Mouse (Mus musculus) lung, embryonic 14.5 days (tissue): ENCODE results near the gene Col18a1. TPM values are rescaled to one million over a fixed set of nuclear protein-coding genes. Genes with fewer than 3 reads are reported as not detected.

Experiments
- ATAC-seq: fragments of 200-750 bp; cut with Nextera tagmentation; 2 replicates; pipeline ENCODE4 v1.8.0; 2017; ENCODE audit warnings: mild to moderate bottlenecking, moderate TSS enrichment, moderate library complexity; ENCODE audit not compliant: insufficient read depth
- DNase-seq: peaks from one replicate; pipeline ENCODE4 v3.0.0-alpha.2; 2015
- H3K27ac ChIP-seq: fragments of 300-500 bp; sonication (generic); 2 replicates; pipeline ENCODE4 v1.5.1; 2014; ENCODE audit warnings: low read depth, mild to moderate bottlenecking, moderate library complexity
- H3K27me3 ChIP-seq: fragments of 300-500 bp; sonication (generic); 2 replicates; pipeline ENCODE4 v1.6.1; 2014; ENCODE audit warnings: low read length, control low read depth; ENCODE audit not compliant: insufficient read depth
- H3K36me3 ChIP-seq: fragments of 300-500 bp; sonication (generic); 2 replicates; pipeline ENCODE4 v1.6.1; 2014; ENCODE audit warnings: control low read depth; ENCODE audit not compliant: insufficient read depth
- H3K4me1 ChIP-seq: fragments of 300-500 bp; sonication (generic); 2 replicates; pipeline ENCODE4 v1.6.1; 2014; ENCODE audit warnings: antibody characterized with exemption, control low read depth; ENCODE audit not compliant: insufficient read depth
- H3K4me2 ChIP-seq: fragments of 300-500 bp; sonication (generic); 2 replicates; pipeline ENCODE4 v1.6.1; 2014; ENCODE audit warnings: mild to moderate bottlenecking
- H3K4me3 ChIP-seq: fragments of 300-500 bp; sonication (generic); 2 replicates; pipeline ENCODE4 v1.5.1; 2014; ENCODE audit warnings: low read depth, low read length
- H3K9ac ChIP-seq: fragments of 300-500 bp; sonication (generic); 2 replicates; pipeline ENCODE4 v1.6.1; 2014
- H3K9me3 ChIP-seq: fragments of 300-500 bp; sonication (generic); 2 replicates; pipeline ENCODE4 v1.6.1; 2016; ENCODE audit warnings: low read depth, low read length, control low read depth
- CTCF ChIP-seq: IDR thresholded peaks from 2 replicates; pipeline ENCODE4 v1.5.1; 2016; ENCODE audit warnings: antibody characterized with exemption, low read depth
- WGBS: fragments of 180-500 bp; shearing (Covaris S2); extraction: QIAGEN DNeasy Blood & Tissue Kit; methylation state at CpG from one replicate; pipeline ENCODE4 v1.1.7; 2014; 5-methylcytosine and 5-hydroxymethylcytosine counted together
- polyA plus RNA-seq: library from polyadenylated mRNA; unstranded; fragments of >200 nt; fragmentation: Nextera tagmentation; extraction: Ambion mirVana; gene quantifications from 2 replicates; pipeline ENCODE4 v1.2.1, GENCODE M21; 2014

Col18a1 gene
- polyA plus RNA-seq, 1 experiment from 2014 or later, result 217 TPM

- H3K4me3 ChIP-seq, result peak overlapping the region; percentile 52
- no peaks in the 10 kb centered on the region for H3K9me3 ChIP-seq
- TF ChIP-seq CTCF, result no peak
- 66% methylated on average over 4 of the region's 4 CpGs for WGBS
- no peak overlapping the region for H3K9ac ChIP-seq
- DNase-seq (no peak), ATAC-seq (no peak)
- H3K36me3 ChIP-seq, result 0 out of 2 replicates have a peak, but pooled peaks cover 3% of the 10 kb centered on the region
- H3K4me1 ChIP-seq, result peaks cover 9% of the 10 kb centered on the region; the same call in 1 of the 2 replicates
- H3K4me2 ChIP-seq, result peak overlapping the region; percentile 68
- peaks cover 27% of the 10 kb centered on the region for H3K27me3 ChIP-seq
- H3K27ac ChIP-seq, result no peak overlapping the region
Measured at GRCm38 (mm10) chr10:77163392-77163977, 2.9 kb downstream of the Col18a1 start.

GRCm38 (mm10) chr10:77159573-77159972, 6.8 kb downstream of the Col18a1 start:
- ATAC-seq, result 0 out of 2 replicates have a peak, but pooled peaks have one; percentile 40
- H3K4me3 ChIP-seq, result no peak overlapping the region
- WGBS, result 19% methylated on average over 8 of the region's 8 CpGs
- H3K4me1 ChIP-seq, result peaks cover 23% of the 10 kb centered on the region; the same call in 1 of the 2 replicates
- 0 out of 2 replicates have a peak, but pooled peaks cover 1% of the 10 kb centered on the region for H3K27me3 ChIP-seq
- 0 out of 2 replicates have a peak overlapping the region, but pooled peaks have one; percentile 50 for H3K27ac ChIP-seq
- no peak for DNase-seq
- peak overlapping the region; percentile 10; the same call in 1 of the 2 replicates for H3K4me2 ChIP-seq
- 0 out of 2 replicates have a peak, but pooled peaks cover 3% of the 10 kb centered on the region for H3K36me3 ChIP-seq
- no peak for TF ChIP-seq CTCF
- no peaks in the 10 kb centered on the region for H3K9me3 ChIP-seq
- H3K9ac ChIP-seq, result no peak overlapping the region; the same call in none of the 2 replicates

- Histone ChIP-seq H3K27ac (peak overlapping the region; percentile 50; the same call in 1 of the 2 replicates), H3K36me3 (0 out of 2 replicates have a peak, but pooled peaks cover 3% of the 10 kb centered on the region), H3K4me2 (peak overlapping the region; percentile 10; the same call in 1 of the 2 replicates), H3K4me1 (peaks cover 23% of the 10 kb centered on the region; the same call in 1 of the 2 replicates), H3K9ac (no peak overlapping the region), H3K27me3 (no peaks in the 10 kb centered on the region), H3K4me3 (no peak overlapping the region), H3K9me3 (no peaks in the 10 kb centered on the region)
- TF ChIP-seq CTCF, result no peak
- ATAC-seq, result peak; percentile 39; the same call in 1 of the 2 replicates
- 46% methylated on average over 3 of the region's 3 CpGs for WGBS
- peak; percentile 42 for DNase-seq
Measured at GRCm38 (mm10) chr10:77158948-77159347, 7.4 kb downstream of the Col18a1 start.

GRCm38 (mm10) chr10:77157245-77158019, 8.9 kb downstream of the Col18a1 start:
- Histone ChIP-seq H3K4me1 (peaks cover 26% of the 10 kb centered on the region; the same call in 1 of the 2 replicates), H3K36me3 (0 out of 2 replicates have a peak, but pooled peaks cover 3% of the 10 kb centered on the region), H3K27ac (no peak overlapping the region), H3K27me3 (no peaks in the 10 kb centered on the region), H3K9me3 (no peaks in the 10 kb centered on the region), H3K4me2 (no peak overlapping the region), H3K9ac (no peak overlapping the region), H3K4me3 (no peak overlapping the region)
- ATAC-seq, result 0 out of 2 replicates have a peak, but pooled peaks have one; percentile 21
- DNase-seq, result peak; percentile 46
- 32% methylated on average over 11 of the region's 11 CpGs for WGBS
- TF ChIP-seq CTCF, result no peak

GRCm38 (mm10) chr10:77152178-77152621, 14.1 kb downstream of the Col18a1 start:
- no peak overlapping the region for H3K4me3 ChIP-seq
- peaks cover 42% of the 10 kb centered on the region for H3K4me1 ChIP-seq
- ATAC-seq (peak; percentile 46), DNase-seq (peak; percentile 59)
- H3K36me3 ChIP-seq, result no peaks in the 10 kb centered on the region
- peak overlapping the region; percentile 89; the same call in 1 of the 2 replicates for H3K27ac ChIP-seq
- H3K27me3 ChIP-seq, result no peaks in the 10 kb centered on the region
- WGBS, result 10% methylated on average over 2 of the region's 2 CpGs
- H3K4me2 ChIP-seq, result no peak overlapping the region
- H3K9ac ChIP-seq, result no peak overlapping the region
- TF ChIP-seq CTCF, result no peak
- no peaks in the 10 kb centered on the region for H3K9me3 ChIP-seq

- DNase-seq (no peak), ATAC-seq (0 out of 2 replicates have a peak, but pooled peaks have one; percentile 3)
- no peak for TF ChIP-seq CTCF
- no peak overlapping the region; the same call in 1 of the 2 replicates for H3K9ac ChIP-seq
- H3K27ac ChIP-seq, result peak overlapping the region; percentile 89
- 63% methylated on average over 4 of the region's 4 CpGs for WGBS
- no peaks in the 10 kb centered on the region for H3K36me3 ChIP-seq
- H3K4me3 ChIP-seq, result no peak overlapping the region
- H3K9me3 ChIP-seq, result no peaks in the 10 kb centered on the region
- H3K27me3 ChIP-seq, result no peaks in the 10 kb centered on the region
- H3K4me2 ChIP-seq, result peak overlapping the region; percentile 36
- peaks cover 41% of the 10 kb centered on the region for H3K4me1 ChIP-seq
Measured at GRCm38 (mm10) chr10:77151551-77152002, 14.8 kb downstream of the Col18a1 start.
